Mouse (Mus musculus): ENCODE data around the gene Prickle4.
A peak's percentile ranks its signal among the peaks of the same experiment; 100 is the strongest.

Prickle4 gene

DNA sequence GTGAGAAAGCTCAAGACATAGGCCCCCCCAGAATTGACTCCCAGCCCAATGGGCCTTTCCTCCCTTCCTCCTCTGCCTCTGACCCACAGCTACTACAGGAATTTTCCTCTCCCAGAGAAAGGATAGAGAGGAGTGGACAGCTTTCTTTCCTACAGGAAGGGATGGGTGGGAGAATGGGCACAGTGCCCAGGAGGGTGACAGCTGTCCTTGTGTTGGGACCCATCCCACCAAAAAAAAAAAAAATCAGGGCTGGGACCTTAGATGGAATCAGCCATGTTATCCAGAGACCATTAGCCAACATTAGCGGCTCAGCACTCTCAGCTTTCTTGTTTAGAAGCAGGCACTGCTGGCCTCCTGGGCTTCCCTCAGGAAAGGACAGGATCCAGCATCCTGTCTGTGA is 11.7 kb upstream of the Prickle4 start:
- no peak for DNase-seq (ENCODE audit: low spot score in 2 of 2)

DNA sequence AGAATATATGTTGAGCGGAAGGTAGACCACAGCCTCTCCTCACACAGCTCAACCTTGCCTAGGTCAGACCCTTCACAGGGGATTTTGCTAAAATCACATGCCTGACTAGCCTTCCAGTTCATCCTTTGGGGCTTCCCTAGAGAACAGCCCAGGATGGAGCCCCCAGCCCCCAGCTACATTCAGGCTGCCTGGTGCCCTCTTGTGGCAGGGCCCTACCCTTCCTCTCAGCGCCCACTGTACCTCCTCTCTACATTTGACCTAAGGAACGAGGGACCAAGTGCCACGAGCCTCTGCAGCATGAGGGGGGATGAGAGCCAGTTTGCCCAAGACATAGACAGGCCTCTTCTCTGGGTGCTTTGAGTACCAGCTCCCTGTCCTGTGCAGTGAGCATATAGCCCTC is 10.2 kb upstream of the Prickle4 start:
- DNase-seq (ENCODE audit: low spot score in 2 of 2) = no peak

DNA sequence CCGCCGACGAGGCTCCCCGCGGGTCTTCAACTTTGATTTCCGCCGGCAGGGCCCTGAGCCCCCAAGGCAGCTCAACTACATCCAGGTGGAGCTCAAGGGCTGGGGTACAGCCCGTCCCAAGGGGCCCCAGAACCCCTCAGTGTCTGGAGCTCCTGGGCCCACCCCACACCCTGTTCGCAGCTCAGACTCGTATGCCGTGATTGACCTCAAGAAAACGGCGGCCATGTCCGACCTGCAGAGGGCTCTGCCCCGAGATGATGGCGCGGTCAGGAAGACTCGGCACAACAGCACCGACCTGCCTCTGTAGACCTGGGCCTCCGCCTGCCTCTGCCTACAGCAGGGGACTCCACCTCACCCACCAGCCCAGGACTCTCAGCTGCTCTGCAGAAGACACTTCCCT is 9.0 kb upstream of the Prickle4 start:
- DNase-seq (ENCODE audit: low spot score in 2 of 2) = no peak

DNA sequence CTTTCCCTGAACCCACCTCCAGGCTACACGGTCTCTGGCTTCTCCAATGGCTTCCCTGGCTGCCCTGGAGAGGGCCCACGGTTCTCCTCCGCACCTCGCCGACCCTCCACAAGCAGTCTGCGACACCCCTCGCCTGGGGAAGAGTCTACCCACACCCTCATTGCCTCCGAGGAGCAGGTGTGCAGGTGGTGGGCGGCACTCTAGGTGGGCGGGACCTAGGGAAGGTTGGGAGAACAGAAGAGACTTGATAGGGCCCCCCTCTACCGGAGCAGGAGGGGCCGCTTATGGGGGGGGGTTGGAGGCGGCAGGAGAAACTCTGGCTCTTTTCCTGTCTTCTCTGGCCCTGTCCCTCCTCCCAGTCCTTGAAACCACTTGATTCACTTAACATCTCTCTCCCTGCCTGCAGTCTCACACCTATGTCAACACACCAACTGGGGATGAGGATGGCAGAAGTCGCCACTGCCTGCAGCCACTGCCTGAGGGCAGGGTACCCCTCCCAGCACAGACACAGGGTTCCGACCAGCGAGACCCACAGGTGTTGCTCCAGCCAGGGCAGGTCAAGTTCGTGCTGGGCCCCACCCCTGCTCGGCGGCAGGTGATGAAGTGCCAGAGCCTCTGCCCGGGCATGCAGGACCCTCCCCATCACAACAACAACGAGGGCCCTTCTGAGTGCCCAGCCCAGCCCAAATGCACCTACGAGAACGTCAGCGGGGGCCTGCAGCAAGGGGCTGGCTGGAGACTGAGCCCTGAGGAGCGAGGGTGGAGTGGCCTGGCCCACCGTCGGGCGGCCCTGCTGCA is 8.2 kb upstream of the Prickle4 start:
- no peak for DNase-seq (ENCODE audit: low spot score in 2 of 2)

DNA sequence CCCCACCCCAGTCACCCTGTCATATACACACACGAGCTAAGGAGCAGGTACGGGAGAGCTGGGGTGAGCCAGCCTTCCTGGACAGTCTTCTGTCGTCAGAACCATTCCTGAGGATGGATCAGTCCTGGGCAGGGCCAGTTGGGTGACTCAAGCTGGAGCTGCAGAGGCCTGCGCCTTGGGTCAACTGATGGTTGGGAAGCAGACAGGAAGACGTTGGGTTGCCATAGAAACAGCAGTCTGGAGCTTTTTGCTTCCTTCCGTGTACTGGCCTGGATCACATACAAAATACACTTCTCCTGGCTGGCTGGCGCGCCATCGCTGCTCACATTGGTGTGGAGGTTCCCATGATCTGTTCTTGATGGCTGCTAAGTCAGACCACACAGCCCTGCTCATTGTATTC is 7.3 kb upstream of the Prickle4 start:
- no peak for DNase-seq (ENCODE audit: low spot score in 2 of 2)

DNA sequence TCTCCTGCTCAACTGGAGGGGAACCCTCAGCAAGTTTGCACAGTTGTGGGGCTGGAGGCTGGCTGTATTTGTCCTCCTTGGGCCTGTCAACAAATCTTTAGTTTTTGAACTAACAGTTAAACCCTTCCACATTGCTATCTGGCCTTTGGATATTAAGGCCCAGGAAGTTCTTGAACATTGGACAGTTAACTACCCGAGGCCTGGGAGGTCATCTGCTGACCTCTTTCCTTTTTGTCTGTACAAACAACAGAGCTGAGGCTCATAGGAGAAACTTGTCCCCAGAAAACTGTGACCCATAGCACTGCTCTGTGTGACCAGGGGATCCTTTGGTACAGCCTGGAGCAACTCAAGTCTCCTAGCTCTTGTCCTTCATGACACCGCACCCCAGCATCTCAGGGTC is 4.5 kb upstream of the Prickle4 start:
- no peak for DNase-seq (ENCODE audit: low spot score in 2 of 2)

DNA sequence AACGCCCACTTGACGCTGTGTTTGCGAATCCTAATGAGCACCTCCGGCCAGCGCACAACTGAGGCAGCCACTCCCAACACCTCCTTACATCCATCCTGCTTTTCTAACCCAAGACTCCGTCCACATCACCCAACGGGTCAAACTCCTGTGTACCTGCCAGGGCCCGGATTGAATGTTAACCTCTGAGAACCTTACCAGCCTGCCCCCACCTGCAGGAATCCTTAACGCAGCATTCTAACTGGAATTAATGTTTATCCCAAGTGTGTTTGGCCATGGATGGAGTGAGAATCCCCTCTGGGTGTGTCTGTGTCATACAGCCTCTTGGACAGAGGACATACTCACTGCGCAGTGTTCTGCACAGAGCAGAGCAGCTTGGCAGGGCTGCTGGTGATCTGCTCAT is 3.6 kb upstream of the Prickle4 start:
- no peak for DNase-seq (ENCODE audit: low spot score in 2 of 2)

DNA sequence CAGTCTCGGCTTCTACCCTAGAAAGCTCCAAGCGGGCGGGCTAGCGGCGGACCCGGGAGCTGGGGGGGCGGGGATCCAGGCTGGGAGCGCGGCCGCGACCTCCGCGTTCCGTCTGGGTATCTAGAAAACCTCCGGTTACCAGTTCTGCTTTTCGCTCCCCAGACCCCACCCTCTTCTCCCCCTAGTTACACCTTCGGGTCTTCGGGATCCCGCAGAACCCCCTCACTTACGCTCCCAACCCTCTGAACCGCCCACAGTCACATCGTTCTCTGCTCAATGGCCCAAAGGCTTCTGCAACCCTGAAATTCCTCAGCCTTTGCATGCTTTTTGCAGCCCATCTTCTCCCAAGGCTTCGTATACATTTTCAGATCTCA is 788 bp upstream of the Prickle4 start:
- no peak for DNase-seq (ENCODE audit: low spot score in 2 of 2)

DNA sequence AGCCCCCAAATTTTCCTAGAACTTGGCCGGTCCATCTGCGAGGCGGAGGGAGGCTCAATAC is 264 bp downstream of the Prickle4 start, which contains the start of gene Gm21981:
Gene Gm21981 (minus strand): TSS at position 14 of the 61 bp plus-strand sequence.
- no peak for DNase-seq (ENCODE audit: low spot score in 2 of 2)

DNA sequence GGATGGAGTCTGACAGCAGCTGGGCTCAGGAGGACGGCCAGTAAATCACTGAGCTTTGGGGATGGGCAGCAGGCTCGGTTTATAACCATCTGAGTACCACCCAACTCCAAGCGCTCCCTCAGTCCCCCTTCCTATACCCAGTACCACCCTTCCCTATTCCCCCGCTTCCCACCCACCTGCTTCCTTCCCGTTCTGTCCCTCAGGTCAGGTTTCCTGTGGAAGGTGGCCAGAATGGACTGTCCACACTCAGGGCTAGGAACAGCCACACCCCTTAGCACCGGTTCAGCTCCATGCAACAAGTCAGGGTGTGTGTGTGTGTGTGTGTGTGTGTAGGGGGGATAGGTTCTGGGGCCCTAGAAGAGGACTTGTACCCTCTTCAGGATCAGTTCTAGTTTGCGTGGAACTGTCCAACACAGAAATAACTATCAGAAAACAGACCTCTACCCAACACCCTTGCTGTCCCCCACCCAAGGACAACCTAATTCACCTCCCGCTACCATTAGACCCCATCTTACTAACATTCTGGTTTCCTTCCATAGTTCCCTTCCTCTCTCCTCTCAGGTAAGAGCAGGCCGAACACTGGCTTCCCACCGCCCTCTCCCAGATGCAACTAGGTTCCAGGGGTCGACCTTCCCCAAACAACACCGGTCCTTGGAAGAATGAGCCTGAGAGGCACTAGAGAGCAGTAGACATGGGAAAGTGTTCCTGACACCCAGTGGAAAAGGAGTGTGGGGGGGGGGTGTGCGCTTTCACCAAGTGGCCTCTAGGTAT is 680 bp downstream of the Prickle4 start:
- DNase-seq (ENCODE audit: low spot score in 2 of 2) = no peak

DNA sequence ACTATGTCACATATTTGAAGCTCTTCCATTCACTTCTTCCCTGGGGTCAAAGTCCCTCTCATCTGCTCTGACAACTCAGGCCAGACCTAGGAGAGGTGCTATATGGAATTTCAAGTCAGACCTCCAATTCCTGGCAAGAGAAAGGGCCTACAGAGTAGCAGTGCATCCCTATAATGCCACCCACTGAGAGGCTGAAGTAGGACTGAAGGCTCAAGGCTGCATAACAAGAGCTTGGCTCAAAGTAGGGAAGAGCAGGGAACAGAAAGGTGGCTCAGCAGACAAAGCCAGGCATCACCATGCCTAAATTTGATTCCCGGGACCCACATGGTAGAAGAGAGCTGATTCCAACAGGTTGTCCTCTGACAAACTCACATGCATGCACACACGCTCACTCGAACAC is 2.9 kb downstream of the Prickle4 start:
- no peak for DNase-seq (ENCODE audit: low spot score in 2 of 2)

DNA sequence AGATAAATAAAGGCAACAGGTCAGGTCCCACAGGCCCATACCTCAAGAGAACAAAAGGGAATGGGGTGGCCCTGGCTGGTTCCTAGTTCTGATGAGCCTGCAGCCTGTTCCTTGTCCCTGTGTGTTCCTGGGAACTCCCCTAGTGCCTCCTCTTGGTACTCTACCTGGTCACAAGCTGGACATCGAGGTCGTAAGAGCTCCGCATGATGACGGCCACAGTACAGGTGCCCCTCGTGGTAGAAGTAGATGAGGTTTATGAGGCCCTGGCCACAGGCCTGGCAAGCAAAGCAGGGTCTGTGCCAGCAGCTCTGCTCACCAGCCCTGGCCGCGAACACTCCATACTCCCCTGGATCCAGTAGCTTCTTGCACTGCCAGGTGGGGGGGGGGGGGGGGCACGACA is 4.6 kb downstream of the Prickle4 start:
- no peak for DNase-seq (ENCODE audit: low spot score in 2 of 2)

DNA sequence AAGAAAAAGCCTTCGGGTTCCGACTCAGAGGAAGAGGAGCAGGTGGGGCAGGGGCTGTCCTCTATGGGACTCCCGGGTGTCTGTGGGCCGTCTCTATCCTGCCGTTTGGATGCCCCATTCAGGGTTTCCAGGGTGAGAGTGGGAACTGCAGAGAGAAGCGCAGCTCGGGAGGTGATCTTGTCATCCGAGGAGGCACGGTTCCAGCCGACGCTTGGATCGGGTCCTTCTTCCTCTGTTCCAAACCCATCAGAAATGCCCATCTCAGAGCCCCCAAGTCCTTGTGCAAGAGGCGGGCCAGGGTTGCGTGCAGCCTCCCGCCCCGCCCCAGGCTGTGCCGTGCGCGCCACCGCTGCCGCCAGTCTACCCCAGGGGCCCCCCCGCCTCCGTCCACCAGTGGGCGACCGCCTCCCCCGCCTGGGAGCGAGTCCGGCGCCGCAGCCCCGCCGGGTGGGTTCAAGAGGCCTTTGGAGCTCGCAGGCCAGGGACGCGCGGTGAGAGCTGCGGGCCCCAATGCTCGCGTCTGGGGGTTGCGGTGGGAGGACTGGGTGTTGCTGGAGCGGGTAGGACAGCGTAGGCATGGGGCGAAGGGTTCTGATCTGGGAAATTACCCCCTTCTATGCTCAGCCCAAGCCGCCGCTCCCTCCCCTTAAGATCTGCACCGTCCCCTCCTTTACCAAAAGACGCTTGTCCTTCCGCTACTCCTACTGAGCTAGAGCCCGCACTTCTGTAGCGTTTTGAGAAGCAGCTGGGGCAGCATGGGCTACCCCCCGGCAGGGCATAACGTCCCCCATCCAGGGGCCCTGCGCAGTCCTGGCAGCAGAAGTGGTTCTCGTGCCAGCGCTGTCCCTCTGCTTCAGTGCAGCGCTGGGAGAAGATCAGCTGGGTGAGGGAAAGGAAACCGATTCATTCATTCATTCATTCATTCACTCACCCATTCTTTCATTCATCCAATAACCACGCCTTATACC is 5.6 kb downstream of the Prickle4 start, which contains the start of gene Frs3:
Gene Frs3 (plus strand): TSS at position 423 of the 968 bp plus-strand sequence.
- peak; percentile 68 to 75 for DNase-seq (ENCODE audit: low spot score in 2 of 2)

DNA sequence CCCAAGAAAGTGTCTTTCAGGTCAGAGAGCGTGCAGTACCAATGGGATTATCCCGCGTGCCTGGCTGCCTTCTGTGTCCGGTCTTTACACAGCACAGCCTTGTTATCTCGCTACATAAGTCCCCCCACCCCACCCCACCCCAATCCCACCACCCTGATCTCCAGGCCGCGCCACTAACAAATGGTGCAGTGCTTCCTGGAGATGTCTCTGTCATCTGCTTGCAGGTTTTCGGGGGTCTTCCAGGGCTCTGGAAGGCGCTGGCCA is 6.3 kb downstream of the Prickle4 start, which contains the start of gene Tomm6:
Gene Tomm6 (minus strand): TSS at position 43 of the 264 bp plus-strand sequence.
- no peak for DNase-seq (ENCODE audit: low spot score in 2 of 2)

DNA sequence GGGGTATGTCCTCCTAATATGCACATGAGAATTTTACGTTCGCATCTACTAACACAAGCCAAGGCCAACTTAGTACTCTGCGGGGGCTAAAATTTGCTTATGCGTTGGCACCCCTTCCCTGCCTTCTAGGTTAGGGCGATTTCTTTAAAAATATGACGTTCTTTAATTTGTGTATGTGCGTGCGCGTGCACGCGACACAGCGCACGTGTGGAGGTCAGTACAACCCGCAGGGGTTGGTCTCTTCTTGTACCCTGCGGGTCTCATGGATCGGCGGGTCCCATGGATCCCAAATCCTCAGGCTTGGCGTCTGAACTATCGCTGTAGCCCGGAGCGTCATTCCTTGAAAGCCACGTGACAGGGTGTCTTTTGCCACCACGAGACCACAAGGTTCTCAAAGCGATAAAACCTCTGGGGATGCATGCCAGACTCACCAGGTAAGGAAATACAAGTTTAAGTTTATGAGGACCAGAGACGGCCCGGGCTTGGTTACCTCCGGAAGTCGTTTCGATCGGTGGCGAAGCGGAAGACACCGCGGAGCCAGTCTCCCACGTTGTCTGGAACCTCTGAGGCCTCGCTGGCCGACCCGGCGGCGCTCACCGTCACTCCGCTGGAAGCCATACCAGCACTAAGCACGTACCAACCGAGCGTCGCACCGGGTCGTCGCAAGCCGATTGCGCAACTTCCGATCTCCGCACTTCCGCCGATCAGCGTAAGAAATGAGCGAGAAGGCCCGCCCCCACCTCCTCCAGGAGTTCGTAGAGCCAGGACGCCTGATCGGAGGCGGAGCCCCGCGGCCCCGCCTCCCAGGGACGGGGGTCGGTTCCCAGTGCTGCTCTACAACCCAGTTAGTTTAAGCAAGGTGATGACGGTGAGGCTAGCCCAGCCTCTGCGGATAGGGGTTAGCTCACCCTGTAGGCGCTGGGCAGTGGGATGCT is 6.9 kb downstream of the Prickle4 start:
- DNase-seq (ENCODE audit: low spot score in 2 of 2) = peak; percentile 96 to 97

DNA sequence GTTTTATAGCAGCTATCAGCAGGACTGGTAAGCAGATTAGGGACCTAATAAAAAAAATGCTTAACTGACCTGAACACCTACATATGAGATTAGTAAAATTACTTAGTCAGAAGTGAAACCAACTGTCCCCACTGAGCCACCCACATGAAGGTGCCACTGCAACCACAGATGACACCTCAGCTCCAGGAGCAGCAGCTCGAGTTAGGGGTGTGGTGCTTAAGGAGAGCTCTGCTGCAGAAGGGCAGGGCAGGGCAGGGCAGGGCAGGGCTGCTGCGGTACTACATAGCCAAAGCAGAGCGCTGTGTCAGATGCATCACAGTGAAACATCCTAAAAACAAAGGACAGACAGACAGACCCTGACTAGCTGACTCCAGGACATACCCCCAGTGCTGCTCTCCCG is 11.7 kb downstream of the Prickle4 start:
- no peak for DNase-seq (ENCODE audit: low spot score in 2 of 2)

DNA sequence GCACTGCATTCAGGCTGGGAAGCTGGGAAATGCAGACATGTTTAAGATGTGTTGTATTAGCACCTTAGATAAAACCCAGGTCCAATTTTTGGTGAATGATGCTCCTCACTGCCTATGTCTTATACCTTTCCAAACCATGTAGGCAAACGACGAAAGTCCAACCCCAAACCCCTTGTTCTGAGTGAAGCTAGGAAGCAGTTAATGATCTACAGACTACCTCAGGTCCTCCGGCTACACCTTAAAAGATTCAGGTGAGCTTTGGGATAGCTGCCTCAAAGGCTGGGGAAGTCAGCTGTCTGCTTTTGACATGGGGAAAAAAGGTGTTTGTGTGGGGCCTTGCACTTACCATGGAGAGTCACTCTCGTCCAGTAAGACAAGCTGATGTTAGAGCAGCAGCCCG is 15.8 kb downstream of the Prickle4 start:
- DNase-seq (ENCODE audit: low spot score in 2 of 2) = no peak

DNA sequence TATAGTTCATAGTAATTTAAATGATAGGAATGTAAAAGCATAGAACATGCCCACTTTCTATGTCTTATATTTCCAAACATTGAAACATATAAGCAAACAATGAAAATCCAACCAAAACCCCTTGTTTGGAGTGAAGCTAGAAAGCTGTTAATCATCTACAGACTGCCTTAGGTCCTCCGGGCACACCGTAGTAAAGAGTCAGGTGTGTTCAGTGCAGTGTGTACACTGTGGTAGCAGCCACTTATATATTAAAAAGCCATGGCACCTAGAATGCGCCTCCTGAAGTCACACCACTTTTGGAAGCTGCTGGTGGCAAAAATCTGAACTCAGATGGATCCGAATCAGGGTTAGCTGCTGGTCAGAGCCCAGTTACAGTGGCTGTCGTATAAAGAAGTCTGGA is 16.3 kb downstream of the Prickle4 start:
- no peak for DNase-seq (ENCODE audit: low spot score in 2 of 2)

DNA sequence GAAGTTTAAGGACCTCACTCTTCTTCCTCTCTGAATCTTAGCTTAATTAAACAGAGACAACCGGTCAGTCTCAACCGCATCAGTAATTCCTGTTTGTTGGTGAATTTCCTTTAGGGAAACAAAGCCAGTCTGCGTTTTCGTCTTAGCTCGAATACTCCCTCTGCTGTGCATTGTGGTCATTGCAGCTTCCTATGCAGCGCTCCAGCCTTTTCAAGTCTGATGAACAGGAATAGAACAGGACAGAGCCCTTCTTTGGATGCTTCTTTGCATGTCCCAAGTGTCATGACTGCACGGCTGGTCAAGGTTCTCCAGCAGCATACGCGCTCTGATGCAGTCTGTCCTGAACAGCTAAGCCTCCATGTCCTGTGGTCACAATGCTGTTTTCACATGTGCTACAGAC is 18.0 kb downstream of the Prickle4 start:
- peak in 1 of 2 experiments; percentile 53 for DNase-seq (ENCODE audit: low spot score in 2 of 2)

DNA sequence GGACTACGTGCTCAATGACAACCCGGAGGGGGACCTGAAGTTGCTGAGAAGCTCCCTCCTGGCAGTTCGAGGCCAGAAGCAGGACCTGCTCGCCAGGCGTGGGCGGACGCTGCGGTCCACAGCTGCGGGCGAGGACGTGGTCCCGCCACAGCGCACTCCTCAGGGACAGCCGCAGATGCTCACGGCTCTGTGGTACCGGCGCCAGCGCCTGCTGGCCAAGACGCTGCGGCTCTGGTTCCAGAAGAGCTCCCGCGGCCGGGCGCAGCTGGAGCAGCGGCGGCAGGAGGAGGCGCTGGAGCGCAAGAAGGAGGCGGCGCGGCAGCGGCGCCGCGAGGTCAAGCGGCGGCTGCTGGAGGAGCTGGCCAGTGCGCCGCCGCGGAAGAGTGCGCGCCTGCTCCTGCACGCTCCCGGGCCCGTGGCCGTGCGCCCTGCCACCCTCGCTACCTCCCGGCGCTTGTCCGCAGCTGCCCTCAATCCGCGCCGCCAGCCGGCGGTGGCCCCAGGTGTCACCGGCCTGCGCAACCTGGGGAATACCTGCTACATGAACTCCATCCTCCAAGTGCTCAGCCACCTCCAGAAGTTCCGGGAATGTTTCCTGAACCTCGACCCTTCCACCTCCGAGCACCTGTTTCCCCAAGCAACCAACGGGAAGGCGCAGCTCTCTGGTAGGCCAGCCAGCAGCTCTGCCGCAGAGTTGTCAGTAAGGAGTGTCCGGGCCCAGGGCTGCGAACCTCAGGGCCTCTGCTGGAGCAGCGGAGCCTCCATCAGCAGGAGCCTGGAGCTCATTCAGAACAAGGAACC is 22.0 kb downstream of the Prickle4 start:
- no peak for DNase-seq (ENCODE audit: low spot score in 2 of 2)

DNA sequence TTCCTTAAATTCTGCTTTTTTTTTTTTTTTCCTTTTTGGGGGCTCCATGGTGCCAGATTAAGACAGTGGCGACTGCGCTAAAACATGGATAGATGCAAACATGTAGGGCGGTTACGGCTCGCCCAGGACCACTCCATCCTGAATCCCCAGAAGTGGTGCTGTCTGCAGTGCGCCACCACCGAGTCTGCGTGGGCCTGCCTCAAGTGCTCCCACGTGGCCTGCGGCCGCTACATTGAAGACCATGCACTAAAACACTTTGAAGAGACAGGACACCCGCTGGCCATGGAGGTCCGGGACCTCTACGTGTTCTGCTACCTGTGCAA is 22.6 kb downstream of the Prickle4 start:
- peak in 1 of 2 experiments; percentile 52 for DNase-seq (ENCODE audit: low spot score in 2 of 2)

Data from right cerebral cortex, postnatal 36 days (tissue).